Mouse (Mus musculus) heart, embryonic 16.5 days (tissue): ENCODE results near the gene Acox2. TPM values are rescaled to one million over a fixed set of nuclear protein-coding genes. Genes with fewer than 3 reads are reported as not detected.

Experiments used
- ATAC-seq: fragments of 200-750 bp; cut with Nextera tagmentation; replicated peaks from 2 replicates; pipeline ENCODE4 v1.8.0; 2017; ENCODE audit warnings: moderate number of reproducible peaks; ENCODE audit not compliant: insufficient read depth, low FRiP score; ENCODE audit errors: extremely low read depth
- H3K27ac ChIP-seq: fragments of 300-500 bp; sonication (generic); 2 replicates; pipeline ENCODE4 v1.5.1; 2014; ENCODE audit warnings: mild to moderate bottlenecking, low read length, control low read depth, moderate library complexity
- H3K27me3 ChIP-seq: fragments of 300-500 bp; sonication (generic); 2 replicates; pipeline ENCODE4 v1.6.1; 2014; ENCODE audit warnings: low read length, mixed read lengths; ENCODE audit not compliant: control insufficient read depth, insufficient read depth
- H3K36me3 ChIP-seq: fragments of 300-500 bp; sonication (generic); 2 replicates; pipeline ENCODE4 v1.6.1; 2014; ENCODE audit not compliant: control insufficient read depth, insufficient read depth
- H3K4me1 ChIP-seq: fragments of 300-500 bp; sonication (generic); 2 replicates; pipeline ENCODE4 v1.6.1; 2014; ENCODE audit warnings: low read length, mixed read lengths; ENCODE audit not compliant: control insufficient read depth, insufficient read depth
- H3K4me2 ChIP-seq: fragments of 300-500 bp; sonication (generic); 2 replicates; pipeline ENCODE4 v1.6.1; 2014; ENCODE audit warnings: low read depth, mild to moderate bottlenecking, control low read depth, low read length
- H3K4me3 ChIP-seq: fragments of 300-500 bp; sonication (generic); 2 replicates; pipeline ENCODE4 v1.5.1; 2014; ENCODE audit warnings: mild to moderate bottlenecking, control low read depth, low read length
- H3K9ac ChIP-seq: fragments of 300-500 bp; sonication (generic); 2 replicates; pipeline ENCODE4 v1.6.1; 2014; ENCODE audit warnings: low read length, control low read depth
- H3K9me3 ChIP-seq: fragments of 300-500 bp; sonication (generic); replicated peaks from 2 replicates; pipeline ENCODE4 v1.6.1; 2016; ENCODE audit warnings: low read length; ENCODE audit not compliant: control insufficient read depth
- WGBS: fragments of 180-500 bp; shearing (Covaris S2); extraction: QIAGEN DNeasy Blood & Tissue Kit; methylation state at CpG from one replicate; pipeline ENCODE4 v1.1.7; 2014; 5-methylcytosine and 5-hydroxymethylcytosine counted together
- polyA plus RNA-seq: library from polyadenylated mRNA; unstranded; fragments of >200 nt; fragmentation: Nextera tagmentation; extraction: Ambion mirVana; gene quantifications from 2 replicates; pipeline ENCODE4 v1.2.1, GENCODE M21; 2015

Acox2 gene
- polyA plus RNA-seq, 1 experiment from 2014 or later, result 0.45 TPM

DNA sequence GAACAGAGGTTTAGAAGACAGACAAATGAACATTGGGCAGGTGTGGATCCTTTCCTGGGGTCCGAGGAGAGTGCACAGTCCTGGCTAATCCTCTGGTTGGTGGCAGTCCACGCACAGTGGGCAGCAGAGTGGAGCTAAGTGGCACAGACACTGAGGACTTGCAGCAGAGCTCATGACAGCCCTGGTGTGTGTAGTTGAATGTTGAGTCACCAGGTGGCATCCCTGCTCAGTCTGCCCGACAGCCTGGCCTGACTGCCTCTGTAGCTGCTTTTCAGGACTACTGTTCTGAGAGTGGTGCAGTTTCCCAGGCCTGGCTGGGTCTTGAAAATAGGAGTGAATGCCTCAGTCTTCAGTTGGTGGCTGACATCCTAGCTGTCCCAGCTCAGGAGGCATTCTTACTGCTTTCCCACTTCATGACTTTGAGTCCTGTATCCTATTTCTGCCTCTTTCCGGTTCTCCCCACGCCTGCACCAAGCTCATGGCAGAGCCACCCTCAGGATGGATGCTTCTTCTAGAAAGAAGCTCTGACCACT lies 16.7 kb downstream of the Acox2 start:
- 57% methylated on average over 5 of the region's 5 CpGs for WGBS
- Histone ChIP-seq H3K4me3 (no peak overlapping the region), H3K4me2 (no peak overlapping the region), H3K9me3 (no peaks in the 10 kb centered on the region), H3K27ac (no peak overlapping the region), H3K27me3 (no peaks in the 10 kb centered on the region), H3K9ac (no peak overlapping the region), H3K36me3 (no peaks in the 10 kb centered on the region), H3K4me1 (no peaks in the 10 kb centered on the region)
- ATAC-seq, result peak; percentile 60

DNA sequence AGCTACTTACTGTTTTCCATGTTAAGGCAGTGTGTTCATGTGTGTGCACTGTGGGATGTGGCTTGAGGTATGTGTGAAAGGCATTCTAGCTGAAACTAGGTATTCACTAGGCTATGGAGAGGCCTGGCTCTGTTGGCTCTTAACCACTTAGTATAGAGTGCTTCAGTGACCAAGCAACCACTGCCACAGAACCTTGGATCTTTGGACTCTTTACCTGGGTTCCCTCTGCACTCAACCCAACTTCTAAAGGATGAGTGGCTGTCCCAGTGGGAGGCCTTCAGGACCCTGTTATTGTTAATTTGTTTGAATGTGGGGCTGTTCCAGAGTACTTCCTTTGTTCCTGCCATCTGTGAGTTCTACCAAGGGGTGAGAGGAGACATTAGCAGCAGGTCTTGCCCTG lies 17.3 kb downstream of the Acox2 start:
- Histone ChIP-seq H3K9me3 (no peaks in the 10 kb centered on the region), H3K4me3 (no peak overlapping the region), H3K4me2 (no peak overlapping the region), H3K27me3 (no peaks in the 10 kb centered on the region), H3K36me3 (no peaks in the 10 kb centered on the region), H3K4me1 (no peaks in the 10 kb centered on the region), H3K9ac (no peak overlapping the region), H3K27ac (no peak overlapping the region)
- no peak for ATAC-seq

DNA sequence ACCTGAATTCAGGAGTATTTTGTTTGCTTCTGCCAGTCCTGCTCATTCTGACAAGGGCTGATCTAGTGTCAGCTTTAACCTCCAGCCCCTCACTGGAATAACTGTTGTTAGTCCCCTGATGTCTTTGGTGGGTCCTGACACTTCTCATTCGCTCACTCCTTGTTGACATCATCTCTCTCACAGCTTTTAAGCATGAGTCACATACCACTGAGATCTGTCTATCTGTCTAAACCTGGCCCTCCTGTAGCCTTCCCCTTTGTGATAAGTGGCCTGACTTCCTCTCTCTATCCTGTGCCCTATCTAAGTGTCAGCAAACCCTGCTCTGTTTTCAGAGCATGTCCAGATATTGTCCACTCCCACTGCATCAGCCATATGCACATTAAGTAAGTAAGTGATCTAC lies 25.9 kb downstream of the Acox2 start:
- Histone ChIP-seq H3K9ac (no peak overlapping the region), H3K9me3 (no peaks in the 10 kb centered on the region), H3K4me2 (no peak overlapping the region), H3K27me3 (no peaks in the 10 kb centered on the region), H3K27ac (no peak overlapping the region), H3K36me3 (no peaks in the 10 kb centered on the region), H3K4me3 (no peak overlapping the region), H3K4me1 (peaks cover 7% of the 10 kb centered on the region; the same call in 1 of the 2 replicates)
- WGBS, result 8% methylated on average over 1 of the region's 1 CpGs
- no peak; the same call in 1 of the 2 replicates for ATAC-seq

DNA sequence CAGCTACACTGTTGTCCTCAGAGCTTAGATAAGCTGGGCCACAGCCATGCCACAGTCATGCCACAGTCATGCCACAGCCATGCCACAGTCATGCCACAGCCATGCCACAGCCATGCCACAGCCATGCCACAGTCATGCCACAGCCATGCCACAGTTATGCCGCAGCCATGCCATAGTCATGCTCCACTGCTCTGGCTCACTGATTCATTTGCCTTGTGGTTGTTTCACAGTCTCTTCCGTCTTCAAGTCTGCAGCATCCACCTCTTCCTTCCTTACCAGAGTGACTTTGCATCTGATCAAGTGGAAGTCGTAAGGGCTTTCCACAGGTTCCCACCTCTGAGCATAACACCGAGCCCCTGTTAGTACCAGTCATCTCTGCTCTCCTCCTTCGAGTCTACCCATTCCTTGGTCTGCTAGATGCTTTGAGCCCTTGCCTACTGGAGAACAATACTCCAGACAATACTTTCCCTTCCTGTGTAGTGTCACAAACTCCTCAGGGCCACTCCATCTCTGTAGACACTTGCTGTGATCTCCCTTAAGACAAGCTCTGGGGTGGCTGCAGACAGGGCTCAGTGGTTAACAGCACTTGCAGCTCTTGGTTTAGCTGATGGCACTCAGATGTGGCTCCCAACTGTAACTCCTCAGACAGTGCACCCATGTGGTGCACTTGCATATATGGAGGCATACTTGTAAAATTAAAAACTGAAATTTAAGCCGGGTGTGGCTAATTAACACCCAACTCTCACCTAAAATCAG lies 26.8 kb downstream of the Acox2 start:
- H3K4me1 ChIP-seq, result peaks cover 7% of the 10 kb centered on the region; the same call in 1 of the 2 replicates
- ATAC-seq, result no peak
- no peak overlapping the region for H3K4me3 ChIP-seq
- no peak overlapping the region for H3K9ac ChIP-seq
- WGBS, result 65% methylated on average over 6 of the region's 6 CpGs
- H3K4me2 ChIP-seq, result no peak overlapping the region
- no peak overlapping the region for H3K27ac ChIP-seq
- H3K9me3 ChIP-seq, result no peaks in the 10 kb centered on the region
- no peaks in the 10 kb centered on the region for H3K36me3 ChIP-seq
- H3K27me3 ChIP-seq, result no peaks in the 10 kb centered on the region

DNA sequence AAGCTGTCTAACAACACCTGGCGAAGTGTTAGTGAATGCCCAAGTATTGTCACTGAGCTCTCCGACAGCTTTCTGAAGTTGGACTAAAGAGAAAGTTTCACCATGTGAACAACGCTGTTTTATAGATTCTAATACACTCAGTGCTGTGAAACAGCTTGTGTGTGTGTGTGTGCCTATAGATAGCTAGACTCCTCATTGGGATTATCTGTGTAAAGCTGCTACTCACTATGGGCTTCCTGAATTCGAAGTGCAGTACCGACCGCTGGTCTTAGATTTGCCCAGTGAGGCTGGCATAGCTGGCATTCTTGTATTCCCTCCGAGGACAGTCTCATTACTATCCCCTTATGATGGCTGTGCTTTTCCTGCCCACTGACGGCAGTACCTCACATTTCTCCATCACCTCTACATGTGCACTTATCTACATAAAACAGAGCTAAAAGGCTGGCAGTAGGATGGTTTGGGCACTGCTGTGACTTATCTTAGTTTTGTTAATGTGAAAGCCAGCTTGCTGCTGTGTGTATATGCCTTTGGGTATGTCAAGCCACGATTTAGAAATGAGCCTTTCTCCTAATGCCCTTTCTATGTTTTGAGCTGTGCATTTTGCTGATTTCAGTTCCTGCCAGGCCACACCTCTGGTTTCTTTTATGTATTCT lies 29.7 kb downstream of the Acox2 start:
- no peak for ATAC-seq
- Histone ChIP-seq H3K9ac (no peak overlapping the region), H3K4me2 (no peak overlapping the region), H3K9me3 (no peaks in the 10 kb centered on the region), H3K27me3 (no peaks in the 10 kb centered on the region), H3K36me3 (no peaks in the 10 kb centered on the region), H3K4me1 (peaks cover 7% of the 10 kb centered on the region; the same call in 1 of the 2 replicates), H3K4me3 (no peak overlapping the region), H3K27ac (no peak overlapping the region)
- 57% methylated on average over 9 of the region's 9 CpGs for WGBS

DNA sequence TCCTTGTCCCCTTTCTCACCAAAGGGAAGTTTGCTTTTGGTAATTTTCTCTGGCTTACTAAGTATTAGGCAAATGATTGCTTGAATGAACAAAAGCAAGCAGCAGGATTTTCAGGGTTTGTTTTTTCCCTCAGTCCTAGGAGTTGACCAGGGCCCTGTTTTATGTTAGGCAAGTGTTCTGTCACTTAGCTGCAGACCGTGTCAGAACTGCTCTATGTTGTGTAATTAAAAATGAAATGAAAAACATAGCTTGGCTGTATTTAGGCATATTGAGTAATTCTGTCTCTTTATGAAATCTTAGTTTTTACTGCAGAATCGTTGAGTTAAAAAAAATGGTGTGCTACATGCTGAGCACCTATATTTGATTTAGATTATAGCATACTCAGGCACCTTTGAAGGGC lies 34.3 kb downstream of the Acox2 start:
- Histone ChIP-seq H3K36me3 (peaks cover 7% of the 10 kb centered on the region), H3K4me2 (no peak overlapping the region)

DNA sequence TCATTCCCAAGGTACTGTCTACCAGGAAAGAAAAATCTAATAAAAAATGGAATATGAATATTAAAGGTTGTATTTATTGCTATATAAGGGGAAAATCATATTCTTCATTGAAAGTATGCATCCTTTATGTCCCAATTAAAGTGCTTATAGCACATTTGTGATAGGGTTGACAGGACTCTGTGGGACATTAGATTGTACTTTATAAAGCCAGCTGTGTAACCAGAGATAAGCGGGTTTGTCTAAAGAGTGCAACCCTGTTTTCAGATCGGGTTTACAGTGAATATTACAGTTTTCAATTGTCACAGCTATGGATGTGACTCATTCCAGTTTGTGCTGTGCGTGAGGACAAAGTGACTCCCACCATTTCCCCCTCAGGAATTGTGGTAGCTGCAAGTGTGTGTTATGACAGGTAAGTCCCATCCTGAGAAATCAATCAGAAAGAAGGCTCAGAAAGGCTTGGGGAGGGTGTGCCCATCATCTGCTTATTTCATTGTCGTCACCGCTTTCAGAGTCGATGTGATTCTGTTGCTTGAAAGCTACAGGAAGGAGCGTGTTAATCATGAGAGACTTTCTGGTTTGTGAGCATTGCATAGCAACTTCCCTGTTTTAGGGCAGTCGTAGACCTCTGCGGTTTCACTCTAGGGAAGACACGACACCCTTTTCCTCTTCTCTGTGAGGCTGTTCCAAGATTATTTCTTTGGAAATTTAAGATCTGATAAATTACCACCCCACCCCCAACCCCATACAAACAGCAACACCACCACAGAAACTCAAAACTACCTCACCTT lies 35.5 kb downstream of the Acox2 start:
- H3K4me1 ChIP-seq, result 0 out of 2 replicates have a peak, but pooled peaks cover 2% of the 10 kb centered on the region
- no peak overlapping the region for H3K27ac ChIP-seq
- no peak overlapping the region for H3K9ac ChIP-seq
- no peaks in the 10 kb centered on the region for H3K9me3 ChIP-seq
- H3K4me3 ChIP-seq, result no peak overlapping the region
- H3K36me3 ChIP-seq, result peaks cover 7% of the 10 kb centered on the region
- ATAC-seq, result no peak
- WGBS, result 80% methylated on average over 10 of the region's 10 CpGs
- H3K27me3 ChIP-seq, result no peaks in the 10 kb centered on the region
- no peak overlapping the region for H3K4me2 ChIP-seq

More for the DNA sequence above, 34.3 kb downstream of the Acox2 start:
- H3K9ac ChIP-seq, result no peak overlapping the region
- no peaks in the 10 kb centered on the region for H3K27me3 ChIP-seq
- no peaks in the 10 kb centered on the region for H3K9me3 ChIP-seq
- H3K4me3 ChIP-seq, result no peak overlapping the region
- no peak overlapping the region for H3K27ac ChIP-seq
- ATAC-seq, result no peak
- peaks cover 3% of the 10 kb centered on the region; the same call in 1 of the 2 replicates for H3K4me1 ChIP-seq
- 73% methylated on average over 2 of the region's 2 CpGs for WGBS

DNA sequence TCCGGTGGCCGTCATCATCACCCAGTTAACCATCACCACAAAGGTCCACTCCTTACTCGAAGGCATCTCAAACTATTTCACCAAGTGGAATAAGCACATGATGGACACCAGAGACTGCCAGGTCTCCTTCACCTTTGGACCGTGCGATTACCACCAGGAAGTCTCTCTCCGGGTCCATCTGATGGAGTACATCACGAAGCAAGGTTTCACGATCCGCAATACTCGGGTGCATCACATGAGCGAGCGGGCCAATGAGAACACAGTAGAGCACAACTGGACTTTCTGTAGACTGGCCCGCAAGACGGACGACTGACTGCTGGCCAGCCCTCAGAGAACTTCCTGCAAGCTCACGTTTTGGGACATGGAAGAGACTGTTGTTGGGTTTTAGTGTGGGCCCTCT lies 36.6 kb downstream of the Acox2 start:
- H3K4me1 ChIP-seq, result 0 out of 2 replicates have a peak, but pooled peaks cover 2% of the 10 kb centered on the region
- no peaks in the 10 kb centered on the region for H3K27me3 ChIP-seq
- H3K9me3 ChIP-seq, result no peaks in the 10 kb centered on the region
- H3K9ac ChIP-seq, result no peak overlapping the region
- ATAC-seq, result no peak
- no peak overlapping the region for H3K4me2 ChIP-seq
- WGBS, result 93% methylated on average over 16 of the region's 16 CpGs
- H3K27ac ChIP-seq, result no peak overlapping the region
- H3K36me3 ChIP-seq, result peaks cover 7% of the 10 kb centered on the region
- H3K4me3 ChIP-seq, result no peak overlapping the region
